Mouse (Mus musculus) kidney, postnatal 0 days (tissue): Measurements from ENCODE around the gene Slf2. TPM values are rescaled to one million over a fixed set of nuclear protein-coding genes. Genes with fewer than 3 reads are reported as not detected.
A peak's percentile ranks its signal among the peaks of the same experiment; 100 is the strongest.

Experiments
- ATAC-seq: fragments of 200-750 bp; cut with Nextera tagmentation; replicated peaks from 2 replicates; pipeline ENCODE4 v1.8.0; 2017; ENCODE audit warnings: low read depth, moderate number of reproducible peaks, moderate TSS enrichment, moderate library complexity; ENCODE audit not compliant: low FRiP score
- DNase-seq: peaks from one replicate; pipeline ENCODE4 v3.0.0-alpha.2; 2016; ENCODE audit warnings: low spot score
- H3K27ac ChIP-seq: fragments of 300-500 bp; sonication (generic); 2 replicates; pipeline ENCODE4 v1.5.1; 2014; ENCODE audit warnings: mild to moderate bottlenecking
- H3K27me3 ChIP-seq: fragments of 300-500 bp; sonication (generic); 2 replicates; pipeline ENCODE4 v1.6.1; 2014; ENCODE audit warnings: low read length, mixed read lengths; ENCODE audit not compliant: insufficient read depth
- H3K36me3 ChIP-seq: fragments of 300-500 bp; sonication (generic); 2 replicates; pipeline ENCODE4 v1.6.1; 2014; ENCODE audit warnings: low read length, mixed read lengths; ENCODE audit not compliant: insufficient read depth
- H3K4me1 ChIP-seq: fragments of 300-500 bp; sonication (generic); replicated peaks from 2 replicates; pipeline ENCODE4 v1.6.1; 2014; ENCODE audit warnings: antibody characterized with exemption, low read length, mixed read lengths; ENCODE audit not compliant: insufficient read depth
- H3K4me2 ChIP-seq: fragments of 300-500 bp; sonication (generic); 2 replicates; pipeline ENCODE4 v1.6.1; 2014; ENCODE audit warnings: mild to moderate bottlenecking, low read length, moderate library complexity, mixed read lengths
- H3K4me3 ChIP-seq: fragments of 300-500 bp; sonication (generic); replicated peaks from 2 replicates; pipeline ENCODE4 v1.5.1; 2014; ENCODE audit warnings: low read depth, low read length
- H3K9ac ChIP-seq: fragments of 300-500 bp; sonication (generic); 2 replicates; pipeline ENCODE4 v1.6.1; 2014; ENCODE audit warnings: low read depth, low read length
- H3K9me3 ChIP-seq: fragments of 300-500 bp; sonication (generic); replicated peaks from 2 replicates; pipeline ENCODE4 v1.6.1; 2016; ENCODE audit warnings: low read length, inconsistent platforms, mixed read lengths
- CTCF ChIP-seq: IDR thresholded peaks from 2 replicates; pipeline ENCODE4 v1.5.1; 2016; ENCODE audit warnings: antibody characterized with exemption, low read depth, mild to moderate bottlenecking, moderate library complexity
- WGBS: fragments of 180-500 bp; shearing (Covaris S2); extraction: QIAGEN DNeasy Blood & Tissue Kit; methylation state at CpG from one replicate; pipeline ENCODE4 v1.1.7; 2014; 5-methylcytosine and 5-hydroxymethylcytosine counted together
- polyA plus RNA-seq: library from polyadenylated mRNA; unstranded; fragments of >200 nt; fragmentation: Nextera tagmentation; extraction: Ambion mirVana; gene quantifications from 2 replicates; pipeline ENCODE4 v1.2.1, GENCODE M21; 2015

The Slf2 gene
- polyA plus RNA-seq, 1 experiment from 2014 or later, result 19.4 TPM

DNA sequence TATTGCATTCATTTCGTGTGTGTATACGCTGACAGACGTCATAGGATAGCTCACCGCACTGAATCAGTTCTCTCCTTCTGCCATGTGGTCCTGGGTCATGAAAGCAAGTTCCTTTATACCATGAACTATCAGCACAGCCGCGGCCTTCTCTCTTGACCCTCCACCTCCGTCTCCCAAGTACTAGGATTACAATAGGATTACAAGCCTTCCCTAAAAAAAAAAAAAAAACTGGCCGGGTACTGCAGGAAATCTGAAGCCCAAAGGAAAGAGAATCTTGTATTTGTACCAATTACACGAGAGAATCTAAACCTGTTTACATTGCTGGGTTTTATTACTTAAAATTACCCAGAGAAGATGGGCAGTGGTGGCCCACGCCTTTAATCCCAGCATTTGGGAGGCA lies 1.3 kb upstream of the Slf2 start:
- Histone ChIP-seq H3K4me2 (no peak overlapping the region), H3K4me3 (no peak overlapping the region), H3K27ac (peak overlapping the region; percentile 86; the same call in 1 of the 2 replicates), H3K27me3 (no peaks in the 10 kb centered on the region), H3K9ac (no peak overlapping the region), H3K36me3 (no peaks in the 10 kb centered on the region), H3K9me3 (no peaks in the 10 kb centered on the region), H3K4me1 (peaks cover 3% of the 10 kb centered on the region)
- no peak for TF ChIP-seq CTCF
- ATAC-seq (no peak), DNase-seq (peak; percentile 57)
- 38% methylated on average over 10 of the region's 10 CpGs for WGBS

DNA sequence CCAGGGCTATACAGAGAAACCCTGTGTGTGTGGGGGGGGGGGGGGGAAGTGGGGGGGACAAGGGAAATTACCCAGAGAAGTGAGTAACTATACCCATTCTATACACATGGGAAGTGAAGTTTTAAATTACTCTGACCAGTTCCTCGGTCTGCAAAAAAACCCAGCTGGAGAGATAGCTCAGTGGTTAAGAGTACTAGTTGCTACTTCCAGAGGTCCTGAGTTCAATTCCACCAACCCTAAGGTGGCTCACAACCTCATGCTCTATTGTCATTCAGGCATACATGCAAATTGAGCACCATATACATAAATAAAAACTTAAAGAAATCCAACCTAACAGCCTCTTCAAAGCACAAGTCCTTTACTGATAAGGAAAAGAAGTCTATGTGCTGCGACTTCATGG lies 829 bp upstream of the Slf2 start:
- peaks cover 3% of the 10 kb centered on the region for H3K4me1 ChIP-seq
- no peaks in the 10 kb centered on the region for H3K27me3 ChIP-seq
- 0 out of 2 replicates have a peak, but pooled peaks cover 3% of the 10 kb centered on the region for H3K36me3 ChIP-seq
- H3K9ac ChIP-seq, result 0 out of 2 replicates have a peak overlapping the region, but pooled peaks have one; percentile 50
- H3K4me3 ChIP-seq, result peak overlapping the region; percentile 70; the same call in 1 of the 2 replicates
- no peak for TF ChIP-seq CTCF
- DNase-seq, result no peak
- ATAC-seq, result no peak
- peak overlapping the region; percentile 86 for H3K27ac ChIP-seq
- no peaks in the 10 kb centered on the region for H3K9me3 ChIP-seq
- 14% methylated on average over 2 of the region's 2 CpGs for WGBS
- peak overlapping the region; percentile 55 for H3K4me2 ChIP-seq

DNA sequence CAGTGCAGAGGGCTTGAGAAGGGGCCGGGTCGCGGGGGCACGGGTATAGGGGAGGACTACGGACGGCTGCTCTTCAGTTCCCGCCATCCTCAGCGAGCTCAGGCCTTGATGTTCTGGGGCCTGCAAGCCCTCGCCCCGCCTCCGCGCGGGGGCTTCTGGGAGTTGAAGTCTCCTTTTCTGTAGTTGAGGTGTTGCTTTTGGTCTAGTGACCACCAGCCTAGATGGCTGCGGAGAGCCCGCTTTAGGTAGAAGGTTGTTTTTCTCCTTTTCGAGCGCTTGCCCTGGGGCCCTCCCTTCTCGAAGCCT lies 456 bp downstream of the Slf2 start:
- no peak for TF ChIP-seq CTCF
- Histone ChIP-seq H3K27ac (peak overlapping the region; percentile 86), H3K4me1 (peaks cover 3% of the 10 kb centered on the region), H3K9ac (peak overlapping the region; percentile 59), H3K27me3 (no peaks in the 10 kb centered on the region), H3K4me2 (peak overlapping the region; percentile 55), H3K9me3 (no peaks in the 10 kb centered on the region), H3K4me3 (peak overlapping the region; percentile 70), H3K36me3 (peaks cover 13% of the 10 kb centered on the region; the same call in 1 of the 2 replicates)
- ATAC-seq (peak; percentile 85), DNase-seq (peak; percentile 95)
- 0% methylated on average over 18 of the region's 18 CpGs for WGBS

DNA sequence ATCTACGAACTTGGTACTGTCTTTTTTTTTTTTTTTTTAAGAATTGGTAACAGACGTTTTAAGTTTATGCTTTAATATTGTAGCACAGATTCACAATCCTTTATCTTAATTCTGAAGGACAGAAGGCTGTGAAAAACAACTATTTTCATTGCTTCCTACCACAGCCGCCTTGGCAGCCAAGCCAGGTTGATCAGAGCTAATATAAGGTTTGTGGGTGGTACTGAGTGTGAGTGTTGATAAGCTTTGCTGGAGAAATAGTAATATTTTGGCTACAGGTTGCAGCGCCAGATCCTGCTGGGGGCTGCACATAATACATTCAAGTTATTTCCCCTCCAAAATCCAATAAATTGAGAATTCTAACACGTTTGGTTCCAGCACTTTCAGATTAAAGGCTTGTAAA lies 1.1 kb downstream of the Slf2 start:
- Histone ChIP-seq H3K4me1 (peaks cover 3% of the 10 kb centered on the region), H3K9ac (no peak overlapping the region), H3K9me3 (no peaks in the 10 kb centered on the region), H3K27me3 (no peaks in the 10 kb centered on the region), H3K4me2 (peak overlapping the region; percentile 55), H3K27ac (no peak overlapping the region), H3K36me3 (peaks cover 15% of the 10 kb centered on the region; the same call in 1 of the 2 replicates), H3K4me3 (peak overlapping the region; percentile 70; the same call in 1 of the 2 replicates)
- TF ChIP-seq CTCF, result no peak
- WGBS, result 28% methylated on average over 5 of the region's 5 CpGs
- DNase-seq, result no peak
- ATAC-seq, result no peak

DNA sequence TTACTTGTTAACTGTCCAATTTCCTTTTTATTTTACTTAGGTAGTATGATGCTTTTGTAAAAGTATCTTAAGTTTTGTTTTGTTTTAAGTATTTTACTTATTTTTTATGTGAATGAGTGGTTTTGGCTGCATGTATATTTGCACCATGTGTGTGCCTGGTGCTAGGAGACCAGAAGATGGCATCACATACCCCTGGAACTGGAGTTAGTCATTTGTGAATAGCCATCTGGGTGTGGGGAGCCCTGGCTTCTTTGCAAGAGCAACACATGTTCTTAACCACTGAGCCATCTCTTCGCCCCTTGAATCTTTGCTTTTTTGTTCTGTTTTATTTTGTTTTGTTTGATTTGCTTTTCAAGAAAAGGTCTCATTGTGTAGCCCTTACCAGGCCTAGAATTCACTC lies 2.2 kb downstream of the Slf2 start:
- H3K4me1 ChIP-seq, result peaks cover 3% of the 10 kb centered on the region
- H3K4me3 ChIP-seq, result no peak overlapping the region
- H3K27ac ChIP-seq, result no peak overlapping the region
- no peak overlapping the region for H3K9ac ChIP-seq
- no peak for DNase-seq
- 96% methylated on average over 1 of the region's 1 CpGs for WGBS
- no peaks in the 10 kb centered on the region for H3K9me3 ChIP-seq
- H3K4me2 ChIP-seq, result peak overlapping the region; percentile 39
- peaks cover 15% of the 10 kb centered on the region; the same call in 1 of the 2 replicates for H3K36me3 ChIP-seq
- no peak for ATAC-seq
- peak; percentile 20; the same call in 1 of the 2 replicates for TF ChIP-seq CTCF
- no peaks in the 10 kb centered on the region for H3K27me3 ChIP-seq

DNA sequence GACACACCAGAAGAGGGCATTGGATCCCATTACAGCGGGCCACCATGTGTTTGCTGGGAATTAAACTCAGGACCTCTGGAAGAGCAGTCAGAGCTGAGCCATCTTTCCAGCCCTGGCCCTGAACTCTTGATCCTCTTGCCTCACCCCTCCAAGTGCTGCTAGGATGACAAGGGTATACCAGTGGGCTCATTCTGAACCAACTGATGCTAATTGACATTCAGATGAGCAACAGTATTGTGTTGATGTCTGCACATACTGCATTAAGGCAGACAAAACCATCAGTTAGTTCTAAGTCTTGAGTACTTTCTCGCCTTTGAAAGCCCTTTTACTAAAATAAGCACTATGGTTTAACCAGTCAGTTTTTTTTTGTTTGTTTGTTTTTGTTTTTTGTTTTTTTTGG lies 28.7 kb downstream of the Slf2 start:
- no peaks in the 10 kb centered on the region for H3K9me3 ChIP-seq
- no peaks in the 10 kb centered on the region for H3K27me3 ChIP-seq
- DNase-seq (no peak), ATAC-seq (no peak)
- no peak overlapping the region for H3K9ac ChIP-seq
- no peak overlapping the region for H3K4me2 ChIP-seq
- no peak overlapping the region for H3K4me3 ChIP-seq
- peaks cover 59% of the 10 kb centered on the region for H3K36me3 ChIP-seq
- 95% methylated on average over 2 of the region's 2 CpGs for WGBS
- no peak for TF ChIP-seq CTCF
- H3K27ac ChIP-seq, result no peak overlapping the region
- no peaks in the 10 kb centered on the region for H3K4me1 ChIP-seq

DNA sequence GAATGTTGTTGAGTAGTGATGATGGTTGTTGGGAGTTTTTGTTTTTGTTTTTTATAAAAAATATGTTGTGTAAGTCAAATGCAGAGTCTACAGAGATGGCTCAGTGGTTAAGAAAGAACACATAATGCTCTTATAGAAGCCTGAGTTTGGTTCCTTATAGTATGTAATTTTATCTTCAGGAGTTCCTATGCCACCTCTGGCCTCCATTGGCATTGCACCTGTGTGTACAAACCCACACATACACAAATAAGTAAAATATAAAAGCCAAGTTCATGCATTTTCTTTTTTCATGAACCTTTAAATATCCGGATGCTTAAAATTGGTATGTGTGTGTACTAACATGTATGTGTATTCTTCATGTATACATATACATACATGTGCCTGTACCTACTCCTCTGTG lies 35.0 kb downstream of the Slf2 start:
- no peak for DNase-seq
- no peak overlapping the region for H3K4me2 ChIP-seq
- H3K4me3 ChIP-seq, result no peak overlapping the region
- ATAC-seq, result no peak
- no peaks in the 10 kb centered on the region for H3K9me3 ChIP-seq
- H3K36me3 ChIP-seq, result peaks cover 73% of the 10 kb centered on the region
- 95% methylated on average over 1 of the region's 1 CpGs for WGBS
- no peaks in the 10 kb centered on the region for H3K4me1 ChIP-seq
- H3K27ac ChIP-seq, result no peak overlapping the region
- no peaks in the 10 kb centered on the region for H3K27me3 ChIP-seq
- TF ChIP-seq CTCF, result 0 out of 2 replicates have a peak, but pooled peaks have one; percentile 6
- H3K9ac ChIP-seq, result no peak overlapping the region
